Mouse (Mus musculus): ENCODE data around the gene Ankzf1. TPM values are rescaled to one million over a fixed set of nuclear protein-coding genes. Genes with fewer than 3 reads are reported as not detected.
A peak's percentile ranks its signal among the peaks of the same experiment; 100 is the strongest.

Gene Ankzf1
- total RNA-seq (2014; rRNA removed; ENCODE audit: low replicate concordance) = 19.4 and 20.6 TPM in 2 replicates
- polyA plus RNA-seq (2015; fragmentation: Nextera tagmentation; extraction: Ambion mirVana) = 11.6 and 14.5 TPM in 2 replicates

DNA sequence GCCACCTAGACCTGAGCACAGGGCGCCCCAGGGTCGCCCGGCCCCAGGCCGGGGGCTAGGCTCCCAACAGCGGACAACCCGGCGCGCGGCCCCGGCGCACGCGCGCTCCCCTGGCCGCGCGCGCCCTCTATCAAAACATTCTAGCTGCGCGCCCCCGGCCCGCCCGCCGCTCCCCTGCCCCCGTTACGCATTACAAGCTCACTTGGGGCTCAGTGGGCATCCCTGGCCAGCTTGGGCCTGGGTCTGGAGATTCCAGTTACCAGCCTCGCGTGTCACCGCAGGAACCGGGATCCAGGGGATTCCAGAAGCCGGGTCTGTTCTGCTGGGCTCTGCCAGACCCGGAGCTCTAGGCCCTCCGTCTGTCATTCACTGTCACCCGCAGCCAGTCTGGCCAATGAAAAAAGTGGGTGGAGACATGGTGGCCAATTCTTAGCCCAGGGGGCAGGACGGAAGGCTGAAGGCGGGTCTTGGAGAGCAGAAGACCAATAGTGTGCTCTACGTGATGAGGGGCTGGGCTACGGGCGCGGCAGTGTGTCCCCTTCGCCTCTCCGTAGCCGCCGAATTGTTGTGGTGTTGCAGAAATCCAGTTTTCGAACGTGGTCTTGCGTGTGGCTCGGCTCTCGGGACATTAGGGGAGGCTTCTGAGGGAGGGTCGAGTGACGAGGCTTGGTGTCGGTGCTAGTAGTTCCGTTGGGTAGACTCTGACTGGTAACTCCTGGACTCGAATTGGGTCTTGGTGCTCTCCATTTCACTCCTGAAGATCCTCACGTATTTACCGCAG lies at the start of gene Ankzf1, which contains the start of gene Atg9a:
Ankzf1 (plus strand) TSS at position 530 of the 781 bp plus-strand sequence.
Atg9a (minus strand) TSS at position 575 of the 781 bp plus-strand sequence.
- peak within 1 kb of the TSS; percentile 99 for H3K4me2 ChIP-seq (ENCODE audit: low read depth, low read length)
- H3K9me3 ChIP-seq (replicated peaks; ENCODE audit: control insufficient read depth, low read length) = no peaks in the 10 kb centered on the region
- peaks cover 18% of the 10 kb centered on the region for H3K4me1 ChIP-seq (ENCODE audit: control insufficient read depth, insufficient read depth)
- ATAC-seq (ENCODE audit: insufficient read depth, low read depth) (peak; percentile 99), DNase-seq (ENCODE audit: low spot score) (peak; percentile 99)
- peak within 1 kb of the TSS; percentile 89 for H3K9ac ChIP-seq (replicated peaks; ENCODE audit: low read depth, low read length)
- peaks cover 33% of the 10 kb centered on the region for H3K36me3 ChIP-seq (replicated peaks; ENCODE audit: control insufficient read depth, insufficient read depth, low read length)
- TF ChIP-seq CTCF (IDR thresholded peaks at IDR 0.05; ENCODE audit: low read depth) = no peak; the same call in 1 of the 2 replicates
- 0 out of 2 replicates have a peak, but pooled peaks have one; percentile 24 for TF ChIP-seq EP300 (IDR thresholded peaks at IDR 0.05; ENCODE audit: low read depth)
- peak within 1 kb of the TSS; percentile 94 for H3K27ac ChIP-seq (ENCODE audit: low read depth)
- under 1% methylated on average over 56 of the region's 56 CpGs for WGBS
- peak within 1 kb of the TSS; percentile 85 for H3K4me3 ChIP-seq (ENCODE audit: low read depth, low read length)
- H3K27me3 ChIP-seq (ENCODE audit: control insufficient read depth, insufficient read depth, low read length) = no peaks in the 10 kb centered on the region

- H3K4me2 ChIP-seq (ENCODE audit: low read depth, low read length) = peak within 1 kb of the TSS; percentile 90
These were observed 49.4 kb upstream of the Ankzf1 start, which contains the start of the genes Cnppd1 and Retreg2 for GRCm38 (mm10) chr1:75142301-75143261. Gene Cnppd1, minus strand, starts transcription at chr1:75142711. Gene Retreg2, plus strand, starts transcription at chr1:75142778.

DNA sequence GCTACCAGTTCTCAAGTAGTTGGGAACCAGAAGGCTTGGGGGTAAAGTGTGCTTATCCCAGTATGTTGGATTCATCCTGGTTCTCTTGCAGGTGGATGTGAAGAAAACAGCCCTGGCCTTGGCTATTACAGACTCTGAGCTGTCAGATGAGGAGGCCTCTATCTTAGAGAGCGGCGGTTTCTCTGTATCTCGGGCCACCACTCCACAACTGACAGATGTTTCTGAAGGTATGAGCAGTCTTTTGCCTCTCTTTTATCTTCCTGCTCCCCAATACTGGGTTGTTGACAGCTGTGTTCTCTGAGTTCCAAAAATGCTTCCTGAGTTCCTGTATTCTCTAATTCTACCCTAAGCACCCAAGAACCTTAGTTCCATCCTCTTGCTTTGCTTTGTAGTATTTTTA lies 46.4 kb upstream of the Ankzf1 start:
- H3K4me3 ChIP-seq (ENCODE audit: low read depth, low read length) = no peak overlapping the region
- H3K27ac ChIP-seq (ENCODE audit: low read depth) = no peak overlapping the region
- TF ChIP-seq EP300 (IDR thresholded peaks at IDR 0.05; ENCODE audit: low read depth) (no peak), CTCF (IDR thresholded peaks at IDR 0.05; ENCODE audit: low read depth) (no peak)
- no peak for ATAC-seq (ENCODE audit: insufficient read depth, low read depth)
- no peaks in the 10 kb centered on the region for H3K9me3 ChIP-seq (replicated peaks; ENCODE audit: control insufficient read depth, low read length)
- H3K27me3 ChIP-seq (ENCODE audit: control insufficient read depth, insufficient read depth, low read length) = no peaks in the 10 kb centered on the region
- no peak for DNase-seq (ENCODE audit: low spot score)
- H3K36me3 ChIP-seq (replicated peaks; ENCODE audit: control insufficient read depth, insufficient read depth, low read length) = peaks cover 53% of the 10 kb centered on the region
- no peak overlapping the region for H3K9ac ChIP-seq (replicated peaks; ENCODE audit: low read depth, low read length)
- peaks cover 10% of the 10 kb centered on the region for H3K4me1 ChIP-seq (ENCODE audit: control insufficient read depth, insufficient read depth)
- 93% methylated on average over 3 of the region's 3 CpGs for WGBS
- no peak overlapping the region for H3K4me2 ChIP-seq (ENCODE audit: low read depth, low read length)

More at GRCm38 (mm10) chr1:75142301-75143261, 49.4 kb upstream of the Ankzf1 start, which contains the start of the genes Cnppd1 and Retreg2:
- Histone ChIP-seq H3K4me1 (ENCODE audit: control insufficient read depth, insufficient read depth) (peaks cover 14% of the 10 kb centered on the region), H3K27ac (ENCODE audit: low read depth) (peak within 1 kb of the TSS; percentile 93), H3K9ac (replicated peaks; ENCODE audit: low read depth, low read length) (peak within 1 kb of the TSS; percentile 84), H3K36me3 (replicated peaks; ENCODE audit: control insufficient read depth, insufficient read depth, low read length) (peaks cover 60% of the 10 kb centered on the region), H3K27me3 (ENCODE audit: control insufficient read depth, insufficient read depth, low read length) (no peaks in the 10 kb centered on the region), H3K9me3 (replicated peaks; ENCODE audit: control insufficient read depth, low read length) (no peaks in the 10 kb centered on the region), H3K4me3 (ENCODE audit: low read depth, low read length) (peak within 1 kb of the TSS; percentile 82)
- DNase-seq (ENCODE audit: low spot score) = peak; percentile 92
- peak; percentile 86 for ATAC-seq (ENCODE audit: insufficient read depth, low read depth)
- TF ChIP-seq EP300 (IDR thresholded peaks at IDR 0.05; ENCODE audit: low read depth) (no peak), CTCF (IDR thresholded peaks at IDR 0.05; ENCODE audit: low read depth) (peak; percentile 52)
- under 1% methylated on average over 82 of the region's 91 CpGs for WGBS

DNA sequence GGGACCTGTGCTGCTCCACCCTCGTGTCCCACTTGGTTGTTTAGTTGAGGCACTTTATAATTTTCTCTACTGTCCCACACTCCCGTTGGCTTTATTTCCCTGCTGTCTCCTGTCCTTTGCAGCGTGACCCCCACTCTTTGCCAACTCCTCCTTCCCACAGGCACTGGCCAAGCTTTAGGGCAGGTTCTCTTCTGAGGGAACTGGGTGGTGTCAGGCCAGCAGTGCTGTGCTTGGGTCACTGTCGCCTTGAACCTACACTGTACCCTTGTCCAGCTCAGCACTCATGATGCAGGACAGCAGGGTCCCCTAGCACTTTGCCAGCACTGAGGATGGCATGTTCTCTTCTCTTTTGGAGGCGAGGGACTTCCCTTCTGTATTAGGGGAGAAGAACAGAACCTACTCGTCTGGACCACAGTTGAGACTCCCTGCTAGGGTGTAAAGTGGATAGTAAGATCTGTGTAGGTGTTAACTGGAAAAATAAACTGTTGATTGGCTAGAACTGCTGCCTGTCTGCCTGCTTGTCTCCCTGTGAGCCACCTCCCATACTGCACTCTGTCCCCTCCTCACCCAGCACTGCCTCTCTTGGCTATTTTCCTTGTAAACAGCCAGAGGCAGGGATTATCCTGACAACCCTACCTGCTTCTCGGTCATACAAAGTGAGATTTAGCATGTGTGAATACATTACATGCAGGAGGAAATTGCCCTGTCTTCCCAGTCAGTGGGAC lies 44.4 kb upstream of the Ankzf1 start:
- WGBS = 69% methylated on average over 7 of the region's 7 CpGs
- Histone ChIP-seq H3K27ac (ENCODE audit: low read depth) (no peak overlapping the region), H3K9me3 (replicated peaks; ENCODE audit: control insufficient read depth, low read length) (no peaks in the 10 kb centered on the region), H3K4me2 (ENCODE audit: low read depth, low read length) (no peak overlapping the region), H3K4me3 (ENCODE audit: low read depth, low read length) (no peak overlapping the region), H3K9ac (replicated peaks; ENCODE audit: low read depth, low read length) (no peak overlapping the region), H3K27me3 (ENCODE audit: control insufficient read depth, insufficient read depth, low read length) (no peaks in the 10 kb centered on the region), H3K4me1 (ENCODE audit: control insufficient read depth, insufficient read depth) (peaks cover 5% of the 10 kb centered on the region; the same call in 1 of the 2 replicates), H3K36me3 (replicated peaks; ENCODE audit: control insufficient read depth, insufficient read depth, low read length) (peaks cover 53% of the 10 kb centered on the region)
- TF ChIP-seq EP300 (IDR thresholded peaks at IDR 0.05; ENCODE audit: low read depth) (no peak), CTCF (IDR thresholded peaks at IDR 0.05; ENCODE audit: low read depth) (no peak)
- DNase-seq (ENCODE audit: low spot score) (no peak), ATAC-seq (ENCODE audit: insufficient read depth, low read depth) (no peak)
